Mouse (Mus musculus): ENCODE results near the gene Dusp13. TPM values are rescaled to one million over a fixed set of nuclear protein-coding genes. Genes with fewer than 3 reads are reported as not detected.

The Dusp13 gene
- total RNA-seq (2021) = under 1 TPM in 1 of 2 experiments, not detected in 1; 0.60 TPM
- long read RNA-seq, experiment 1 = 0 reads
- long read RNA-seq, experiment 2, partial matches to known transcripts = 0 of 1 reads
- long read RNA-seq, experiment 2, other reads (novel, unspliced or antisense) = 1 of 1 reads

GRCm38 (mm10) chr14:21750881-21751542 lies at the start of gene Dusp13:
Dusp13 (minus strand) TSS chr14:21751181.
- DNase-seq (ENCODE audit: low spot score in 2 of 2) = peak; percentile 48 to 61

GRCm38 (mm10) chr14:21800641-21801040 lies 49.7 kb upstream of the Dusp13 start:
- no peak for DNase-seq (ENCODE audit: low spot score in 2 of 2)

GRCm38 (mm10) chr14:21792250-21792649 lies 41.3 kb upstream of the Dusp13 start:
- peak; percentile 36 to 59 for DNase-seq (ENCODE audit: low spot score in 2 of 2)

GRCm38 (mm10) chr14:21791722-21792121 lies 40.7 kb upstream of the Dusp13 start:
- no peak for DNase-seq (ENCODE audit: low spot score in 2 of 2)

GRCm38 (mm10) chr14:21790585-21791251 lies 39.7 kb upstream of the Dusp13 start:
- no peak for DNase-seq (ENCODE audit: low spot score in 2 of 2)

- DNase-seq (ENCODE audit: low spot score in 2 of 2) = peak; percentile 17 to 43
These were observed 37.1 kb upstream of the Dusp13 start for GRCm38 (mm10) chr14:21788121-21788520.

GRCm38 (mm10) chr14:21787374-21787773 lies 36.4 kb upstream of the Dusp13 start:
- DNase-seq (ENCODE audit: low spot score in 2 of 2) = no peak

GRCm38 (mm10) chr14:21786500-21786899 lies 35.5 kb upstream of the Dusp13 start:
- no peak for DNase-seq (ENCODE audit: low spot score in 2 of 2)

- DNase-seq (ENCODE audit: low spot score in 2 of 2) = no peak
These were observed 25.2 kb upstream of the Dusp13 start for GRCm38 (mm10) chr14:21776201-21776600.

GRCm38 (mm10) chr14:21773946-21774345 lies 23.0 kb upstream of the Dusp13 start:
- no peak for DNase-seq (ENCODE audit: low spot score in 2 of 2)

- no peak for DNase-seq (ENCODE audit: low spot score in 2 of 2)
These were observed 21.7 kb upstream of the Dusp13 start for GRCm38 (mm10) chr14:21772506-21773281.

- no peak for DNase-seq (ENCODE audit: low spot score in 2 of 2)
These were observed 15.5 kb upstream of the Dusp13 start for GRCm38 (mm10) chr14:21766398-21766958.

- DNase-seq (ENCODE audit: low spot score in 2 of 2) = no peak
These were observed 14.9 kb upstream of the Dusp13 start for GRCm38 (mm10) chr14:21765754-21766397.

- DNase-seq (ENCODE audit: low spot score in 2 of 2) = no peak
These were observed 13.7 kb upstream of the Dusp13 start for GRCm38 (mm10) chr14:21764646-21765045.

GRCm38 (mm10) chr14:21763736-21764135 lies 12.8 kb upstream of the Dusp13 start:
- DNase-seq (ENCODE audit: low spot score in 2 of 2) = no peak

GRCm38 (mm10) chr14:21761560-21761959 lies 10.6 kb upstream of the Dusp13 start:
- no peak for DNase-seq (ENCODE audit: low spot score in 2 of 2)

GRCm38 (mm10) chr14:21753367-21753766 lies 2.4 kb upstream of the Dusp13 start:
- DNase-seq (ENCODE audit: low spot score in 2 of 2) = no peak

GRCm38 (mm10) chr14:21752411-21752810 lies 1.4 kb upstream of the Dusp13 start:
- no peak for DNase-seq (ENCODE audit: low spot score in 2 of 2)

GRCm38 (mm10) chr14:21750008-21750880 lies 737 bp downstream of the Dusp13 start, which contains the start of gene Samd8:
Samd8 (plus strand) TSS chr14:21750531.
- DNase-seq (ENCODE audit: low spot score in 2 of 2) = peak; percentile 84 to 88

Data from left cerebral cortex, adult 18-20 months (tissue).